ENCODE assay signal across 7 mouse cellular contexts in the genomic region with DNA sequence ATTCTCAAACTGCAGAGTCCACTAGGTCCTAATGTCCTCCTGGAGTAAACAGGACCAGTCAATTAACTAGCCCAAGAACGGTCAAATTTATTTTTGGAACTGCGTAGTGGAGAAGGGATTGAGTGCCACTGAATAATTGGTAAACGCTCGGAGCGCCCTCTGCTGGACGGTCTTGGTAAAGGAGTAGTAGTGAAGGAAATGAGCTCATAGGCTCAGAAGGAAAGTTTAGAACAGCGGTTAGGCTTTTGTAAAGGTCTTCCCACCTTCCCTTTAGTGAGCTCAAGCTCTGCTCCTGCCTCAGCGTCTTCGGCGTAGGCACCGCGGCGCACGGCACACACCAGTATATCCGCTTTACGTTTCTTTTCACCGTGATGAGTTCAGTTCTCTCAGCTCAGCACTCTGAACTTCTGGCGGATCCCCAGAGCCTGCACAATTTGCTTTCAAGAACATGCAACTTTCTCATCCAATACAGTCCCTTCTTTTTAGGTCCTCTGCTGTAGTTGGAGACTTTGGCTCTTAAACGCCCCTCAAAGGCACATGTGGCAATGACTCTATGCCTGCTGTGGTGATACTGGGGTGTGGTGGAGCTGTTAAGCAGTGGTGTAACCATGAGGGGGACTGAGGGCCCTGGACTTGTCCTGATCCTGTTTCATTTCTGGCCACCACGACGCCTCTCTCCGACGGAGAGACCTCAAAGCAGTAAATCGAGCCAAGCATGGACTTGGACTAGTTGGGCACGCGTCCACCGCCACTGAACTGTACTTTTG. TPM values are rescaled to one million over a fixed set of nuclear protein-coding genes. Genes with fewer than 3 reads are reported as not detected.
DNase-seq lines count a peak whose midpoint lies in the region; ATAC-seq lines count a peak whose summit lies in the region.

No protein-coding gene starts in this region.

- 26% methylated on average over 27 of the region's 27 CpGs for WGBS in intestine, embryonic 16.5 days
- WGBS in midbrain, embryonic 11.5 days: 30% methylated on average over 27 of the region's 27 CpGs

- peak overlapping the region; percentile 64 for H3K4me2 ChIP-seq in intestine, embryonic 16.5 days (ENCODE audit: low read depth, low read length)
- peak overlapping the region; percentile 33; the same call in 1 of the 2 replicates for H3K4me2 ChIP-seq in midbrain, embryonic 11.5 days

- peak; percentile 73 for ATAC-seq in intestine, embryonic 16.5 days
- peak; percentile 74 for ATAC-seq in midbrain, embryonic 11.5 days (ENCODE audit: low FRiP score)

- intact Hi-C loops in left cerebral cortex, postnatal 36 days (cut with DNase I): loop anchor here (5.0 kb wide), 1 partner anchor 70 kb away; no protein-coding TSS in a partner anchor

- H3K27me3 ChIP-seq in intestine, embryonic 16.5 days (replicated peaks; ENCODE audit: control insufficient read depth, insufficient read depth, low read length): 0 out of 2 replicates have a peak, but pooled peaks cover 3% of the 10 kb centered on the region
- no peaks in the 10 kb centered on the region for H3K27me3 ChIP-seq in midbrain, embryonic 11.5 days (ENCODE audit: control insufficient read depth, insufficient read depth, low read length)

- no peaks in the 10 kb centered on the region for H3K36me3 ChIP-seq in intestine, embryonic 16.5 days (ENCODE audit: control insufficient read depth, insufficient read depth, low read length)
- no peaks in the 10 kb centered on the region for H3K36me3 ChIP-seq in midbrain, embryonic 11.5 days (ENCODE audit: control insufficient read depth, insufficient read depth, low read length)

- DNase-seq in adrenal gland, adult 8-10 months: peak; percentile 71
- peak; percentile 87 for DNase-seq in embryo, embryonic 9.5 days (ENCODE audit: extremely low spot score)
- DNase-seq in gastrocnemius, postnatal 4 days (ENCODE audit: low spot score in 2 of 2): peak; percentile 91 to 93
- DNase-seq in left cerebral cortex, postnatal 36 days (ENCODE audit: low spot score in 2 of 2): peak; percentile 74 to 86
- peak; percentile 99 for DNase-seq in midbrain, embryonic 11.5 days (ENCODE audit: low spot score, missing footprints)
- peak; percentile 90 for DNase-seq in skeletal muscle tissue, adult 2 months (ENCODE audit: low read depth, low spot score)

- no peaks in the 10 kb centered on the region; the same call in 1 of the 2 replicates for H3K4me1 ChIP-seq in intestine, embryonic 16.5 days (ENCODE audit: control insufficient read depth, insufficient read depth, low read length)
- no peaks in the 10 kb centered on the region for H3K4me1 ChIP-seq in midbrain, embryonic 11.5 days (ENCODE audit: control insufficient read depth, insufficient read depth, low read length)

- peak overlapping the region; percentile 54 for H3K9ac ChIP-seq in intestine, embryonic 16.5 days (ENCODE audit: low read depth, low read length)
- H3K9ac ChIP-seq in midbrain, embryonic 11.5 days (ENCODE audit: low read length): peak overlapping the region; percentile 37; the same call in 1 of the 2 replicates

- peak overlapping the region; percentile 39 for H3K4me3 ChIP-seq in intestine, embryonic 16.5 days (ENCODE audit: low read length)
- no peak overlapping the region for H3K4me3 ChIP-seq in midbrain, embryonic 11.5 days (ENCODE audit: low read depth, low read length)

- no peak overlapping the region for H3K27ac ChIP-seq in intestine, embryonic 16.5 days (ENCODE audit: low read length)
- no peak overlapping the region for H3K27ac ChIP-seq in midbrain, embryonic 11.5 days (ENCODE audit: low read depth, low read length)

- H3K9me3 ChIP-seq in intestine, embryonic 16.5 days (ENCODE audit: control insufficient read depth, low read length): no peaks in the 10 kb centered on the region
- no peaks in the 10 kb centered on the region for H3K9me3 ChIP-seq in midbrain, embryonic 11.5 days (ENCODE audit: control insufficient read depth, low read length)

RNA-seq across cellular contexts. Expression of gene Klhl8, which starts 16.6 kb away (rescaled TPM):
- total RNA-seq in adrenal gland, adult 8-10 months (2022): 10 to 100 TPM; 17.8 to 22.4 (median 20.5) TPM
- total RNA-seq in gastrocnemius, postnatal 4 days (2021): 10 to 100 TPM; 19.6 to 19.9 TPM
- 6.7 and 7.3 TPM in 2 replicates for polyA plus RNA-seq in intestine, embryonic 16.5 days (2015; fragmentation: Nextera tagmentation; extraction: Ambion mirVana)
- 10 to 100 TPM; 33.0 to 34.4 TPM for total RNA-seq in left cerebral cortex, postnatal 36 days (2021)
- 16.5 and 16.9 TPM in 2 replicates for polyA plus RNA-seq in midbrain, embryonic 11.5 days (2014; fragmentation: Nextera tagmentation; extraction: Ambion mirVana)

RNA-seq across cellular contexts. Expression of gene Hsd17b13, which starts 49.6 kb away (rescaled TPM):
- total RNA-seq in adrenal gland, adult 8-10 months (2022): not detected
- under 1 TPM in 1 of 2 experiments, not detected in 1; 0.88 TPM for total RNA-seq in gastrocnemius, postnatal 4 days (2021)
- polyA plus RNA-seq in intestine, embryonic 16.5 days (2015; fragmentation: Nextera tagmentation; extraction: Ambion mirVana): 36.9 and 49.5 TPM in 2 replicates
- under 1 TPM; 0.30 to 0.72 TPM for total RNA-seq in left cerebral cortex, postnatal 36 days (2021)
- not detected in 2 replicates for polyA plus RNA-seq in midbrain, embryonic 11.5 days (2014; fragmentation: Nextera tagmentation; extraction: Ambion mirVana)
